Mouse (Mus musculus) T-helper 2 cell (primary cell): ENCODE results near the gene Tshz2.

Source experiments
- in situ Hi-C: fragments of 300-600 bp; cut with MboI, MseI; formaldehyde crosslinking; loops from one replicate; pipeline ENCODE4 v1.15.1; 2025; ENCODE audit warnings: high pct_unique_total_duplicates

Tshz2 gene

GRCm38 (mm10) chr2:170101132-170101531 lies 468.3 kb downstream of the Tshz2 start:
- in situ Hi-C loops: loop anchor here (25.0 kb wide), 1 partner anchor 411 kb away; no protein-coding TSS in a partner anchor

- in situ Hi-C loops: loop anchor here (25.0 kb wide), 1 partner anchor 410 kb away; no protein-coding TSS in a partner anchor
Measured at GRCm38 (mm10) chr2:170101932-170102331, 469.1 kb downstream of the Tshz2 start.

DNA sequence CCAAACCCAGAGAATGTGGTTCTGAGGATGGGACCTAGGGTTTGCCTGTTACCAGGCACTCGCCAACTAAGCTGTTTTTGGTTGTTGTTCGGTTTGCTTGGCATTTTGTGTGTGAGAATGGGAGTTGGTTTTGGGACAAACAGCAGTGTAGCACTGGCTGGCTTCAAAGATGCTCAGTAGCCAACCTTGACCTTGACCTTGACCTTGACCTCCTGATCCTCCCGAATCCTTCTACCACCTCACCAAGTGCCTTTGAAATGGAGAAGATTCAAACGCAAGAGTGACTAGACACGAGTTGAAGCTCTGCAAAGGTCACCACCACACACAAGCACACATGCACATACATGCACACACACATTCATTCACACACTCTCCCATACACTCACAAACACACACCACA lies 470.5 kb downstream of the Tshz2 start:
- in situ Hi-C loops: loop anchor here (25.0 kb wide), 1 partner anchor 409 kb away; no protein-coding TSS in a partner anchor

DNA sequence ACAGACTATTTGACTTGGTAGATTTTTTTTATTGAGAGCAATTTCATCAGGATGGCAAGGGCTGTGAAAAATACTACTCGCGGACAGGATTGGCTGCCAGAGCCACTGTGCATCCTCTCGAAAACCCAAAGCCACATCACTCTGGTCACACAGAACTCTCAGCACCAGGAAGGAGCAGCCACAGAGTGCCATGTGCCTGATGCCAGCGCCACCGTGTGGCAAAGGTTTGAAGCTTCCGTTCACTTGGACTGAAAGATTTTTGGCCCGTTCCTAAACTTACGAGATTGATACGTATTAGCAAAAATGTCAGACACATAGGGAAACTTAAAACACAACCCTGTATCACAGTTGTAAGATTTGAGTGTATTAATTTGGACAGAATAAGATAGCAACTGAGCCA lies 471.0 kb downstream of the Tshz2 start:
- in situ Hi-C loops: loop anchor here (25.0 kb wide), 1 partner anchor 408 kb away; no protein-coding TSS in a partner anchor

DNA sequence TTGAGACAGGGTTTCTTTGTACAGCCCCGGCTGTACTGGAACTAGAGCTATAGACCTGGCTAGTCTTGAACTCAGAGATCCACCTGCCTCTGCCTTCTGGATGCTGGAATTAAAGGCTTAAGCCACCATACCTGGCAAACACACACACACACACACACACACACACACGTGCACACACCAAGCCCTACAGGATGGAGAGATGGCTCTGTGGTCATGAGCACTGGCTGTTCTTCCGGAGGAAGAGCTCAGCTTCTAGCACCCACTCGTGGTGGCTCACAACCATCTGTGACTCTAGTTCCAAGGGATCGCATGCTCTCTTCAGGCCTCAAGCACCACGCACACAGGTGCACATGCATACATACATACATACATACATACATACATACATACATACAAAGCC lies 471.6 kb downstream of the Tshz2 start:
- in situ Hi-C loops: loop anchor here (25.0 kb wide), 1 partner anchor 408 kb away; no protein-coding TSS in a partner anchor

DNA sequence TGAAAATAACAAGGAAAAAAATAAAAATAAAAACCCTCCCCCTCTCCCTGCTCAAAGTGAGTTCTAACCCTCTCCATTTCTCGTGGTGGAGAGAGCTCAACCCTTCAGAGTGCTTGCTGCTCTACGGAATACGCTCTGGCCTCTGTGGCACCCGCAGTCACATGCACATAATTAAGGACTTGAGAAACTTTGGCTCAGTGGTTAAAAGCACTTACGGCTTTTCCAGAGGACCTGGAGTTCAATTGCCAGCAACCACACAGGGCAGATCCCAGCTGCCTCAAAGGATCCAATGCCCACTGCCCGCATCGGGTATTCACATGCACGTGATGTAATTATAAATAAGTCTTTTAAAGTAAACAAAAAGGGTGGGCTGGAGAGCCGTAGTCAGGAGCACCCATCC lies 473.2 kb downstream of the Tshz2 start:
- in situ Hi-C loops: loop anchor here (25.0 kb wide), 1 partner anchor 406 kb away; no protein-coding TSS in a partner anchor

DNA sequence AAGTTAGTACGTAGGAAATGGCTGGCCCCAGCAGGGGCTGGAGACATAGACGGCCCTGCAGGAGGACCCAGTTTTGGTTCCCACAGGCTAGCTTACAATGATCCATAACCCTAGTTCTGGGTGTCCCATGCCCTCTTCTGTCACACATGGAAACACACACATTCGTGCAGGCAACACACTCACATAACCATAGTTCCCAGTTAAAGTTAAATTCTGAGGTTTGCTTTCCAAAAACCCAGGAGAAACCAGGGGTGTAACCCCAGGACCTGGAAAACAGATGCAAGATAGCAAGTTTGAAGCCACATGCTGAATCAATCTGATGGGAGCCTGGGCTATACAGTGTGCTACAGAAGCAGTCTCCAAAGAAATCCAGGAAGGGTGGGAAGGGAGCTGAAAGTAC lies 475.0 kb downstream of the Tshz2 start:
- in situ Hi-C loops: loop anchor here (25.0 kb wide), 1 partner anchor 405 kb away; no protein-coding TSS in a partner anchor

DNA sequence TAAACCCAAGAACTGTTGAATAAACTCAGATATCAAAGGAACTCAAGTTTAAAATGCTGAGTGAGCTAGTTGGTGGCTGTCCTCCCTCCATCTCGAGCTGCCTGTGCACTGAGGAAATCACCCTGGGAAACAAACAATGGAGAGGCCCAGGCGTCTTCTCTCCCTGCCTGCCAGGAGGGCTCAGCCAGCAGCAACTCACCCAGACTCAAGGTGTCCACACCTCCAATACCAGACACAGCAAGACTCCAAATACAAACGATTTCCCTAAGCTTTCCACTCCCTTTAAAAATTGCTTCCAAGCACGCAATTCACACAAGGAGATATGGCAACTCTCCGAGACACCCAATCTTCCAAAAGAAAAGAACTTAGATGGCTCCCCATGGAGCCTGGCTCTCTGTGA lies 476.7 kb downstream of the Tshz2 start:
- in situ Hi-C loops: loop anchor here (25.0 kb wide), 1 partner anchor 403 kb away; no protein-coding TSS in a partner anchor

GRCm38 (mm10) chr2:170110306-170110705 lies 477.5 kb downstream of the Tshz2 start:
- in situ Hi-C loops: loop anchor here (25.0 kb wide), 1 partner anchor 402 kb away; no protein-coding TSS in a partner anchor

GRCm38 (mm10) chr2:170116704-170117281 lies 484.0 kb downstream of the Tshz2 start:
- in situ Hi-C loops: loop anchor here (5.0 to 25.0 kb wide), 3 partner anchors 101 to 396 kb away; no protein-coding TSS in a partner anchor

- in situ Hi-C loops: loop anchor here (25.0 kb wide), 1 partner anchor 392 kb away; no protein-coding TSS in a partner anchor
Measured at GRCm38 (mm10) chr2:170120139-170121027, 487.6 kb downstream of the Tshz2 start.
